ENCODE assay signal across 8 mouse cellular contexts in the genomic region with DNA sequence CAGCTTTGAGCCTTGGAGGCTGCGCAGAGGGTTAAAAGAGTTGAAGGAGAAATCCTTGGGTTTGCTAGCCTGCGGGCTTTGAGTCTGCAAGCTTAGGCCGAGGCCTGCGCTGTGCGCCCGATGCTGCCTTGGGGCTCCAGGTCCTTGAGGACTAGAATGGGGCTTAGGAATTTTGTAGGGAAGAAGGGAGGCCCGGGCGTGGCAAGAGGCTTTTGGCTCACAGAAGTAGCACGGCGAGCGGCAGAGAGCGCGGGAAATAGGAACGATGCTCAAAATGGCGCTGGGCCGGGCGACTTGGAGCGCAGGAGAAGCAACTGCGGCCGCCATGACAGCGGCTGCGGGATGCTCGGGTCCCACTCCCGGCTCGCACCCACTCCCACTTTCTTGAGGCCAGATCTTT. TPM values are rescaled to one million over a fixed set of nuclear protein-coding genes. Genes with fewer than 3 reads are reported as not detected.
DNase-seq lines count a peak whose midpoint lies in the region; ATAC-seq and TF ChIP-seq lines count a peak whose summit lies in the region.

No protein-coding gene starts in this region.

- WGBS in heart, embryonic 15.5 days = 2% methylated on average over 25 of the region's 25 CpGs
- 12% methylated on average over 25 of the region's 25 CpGs for WGBS in small intestine, adult 2 months

- peaks cover 16% of the 10 kb centered on the region for H3K4me1 ChIP-seq in heart, embryonic 15.5 days (replicated peaks)
- no peaks in the 10 kb centered on the region for H3K4me1 ChIP-seq in small intestine, adult 2 months (ENCODE audit: control insufficient read depth, insufficient read depth, insufficient read length, low read length)

- no peak for TF ChIP-seq CTCF in small intestine, adult 2 months (IDR thresholded peaks at IDR 0.05; ENCODE audit: extremely low read depth, insufficient read length, insufficient replicate concordance, low read depth, low read length)

- ATAC-seq in heart, embryonic 15.5 days (replicated peaks; ENCODE audit: insufficient number of reproducible peaks, insufficient read depth, low FRiP score, low read depth) = no peak

- H3K27me3 ChIP-seq in heart, embryonic 15.5 days = peaks cover 86% of the 10 kb centered on the region
- H3K27me3 ChIP-seq in small intestine, adult 2 months (ENCODE audit: control insufficient read depth, insufficient read depth, low read length) = peaks cover 40% of the 10 kb centered on the region

- H3K36me3 ChIP-seq in heart, embryonic 15.5 days = no peaks in the 10 kb centered on the region
- no peaks in the 10 kb centered on the region; the same call in 1 of the 2 replicates for H3K36me3 ChIP-seq in small intestine, adult 2 months (ENCODE audit: control insufficient read depth, insufficient read depth, low read length)

- no peaks in the 10 kb centered on the region for H3K9me3 ChIP-seq in heart, embryonic 15.5 days (replicated peaks)

- DNase-seq in urinary bladder, postnatal 25 days (ENCODE audit: low spot score) = peak; percentile 56
- no peak for DNase-seq in urinary bladder, postnatal 4 days (ENCODE audit: low spot score in 2 of 2)
- DNase-seq in kidney, postnatal 25 days = peak; percentile 71 to 83
- DNase-seq in thymus, postnatal 36 days = no peak
- no peak for DNase-seq in layer of hippocampus, postnatal 10 days (ENCODE audit: low spot score in 2 of 2)
- no peak for DNase-seq in left cerebral cortex, adult 8-10 months (ENCODE audit: low spot score in 2 of 2)

- no peak for TF ChIP-seq POLR2A in small intestine, adult 2 months (IDR thresholded peaks at IDR 0.05; ENCODE audit: low read depth, low read length)

- H3K9ac ChIP-seq in heart, embryonic 15.5 days = peak overlapping the region; percentile 7; the same call in 1 of the 2 replicates

- H3K4me3 ChIP-seq in heart, embryonic 15.5 days = peak overlapping the region; percentile 33
- peak overlapping the region; percentile 54 for H3K4me3 ChIP-seq in small intestine, adult 2 months (ENCODE audit: low read depth, low read length)

- peak overlapping the region; percentile 57 for H3K4me2 ChIP-seq in heart, embryonic 15.5 days

- peak overlapping the region; percentile 37; the same call in 1 of the 2 replicates for H3K27ac ChIP-seq in heart, embryonic 15.5 days
- H3K27ac ChIP-seq in small intestine, adult 2 months (ENCODE audit: insufficient read depth, low read depth, low read length) = peak overlapping the region; percentile 71

RNA-seq across cellular contexts. Expression of gene Hoxb2, which starts 4.1 kb away (rescaled TPM):
- 3.7 and 6.8 TPM in 2 replicates for polyA plus RNA-seq in heart, embryonic 15.5 days (2015; fragmentation: Nextera tagmentation; extraction: Ambion mirVana)
- 9.9 TPM in 2 replicates for polyA plus RNA-seq in small intestine, adult 2 months (2012; rRNA removed)
- total RNA-seq in layer of hippocampus, postnatal 10 days (2021) = not detected
- not detected for total RNA-seq in left cerebral cortex, adult 8-10 months (2022)

RNA-seq across cellular contexts. Expression of gene Hoxb1, which starts 11.2 kb away (rescaled TPM):
- polyA plus RNA-seq in heart, embryonic 15.5 days (2015; fragmentation: Nextera tagmentation; extraction: Ambion mirVana) = not detected in 2 replicates
- not detected in 2 replicates for polyA plus RNA-seq in small intestine, adult 2 months (2012; rRNA removed)
- not detected for total RNA-seq in layer of hippocampus, postnatal 10 days (2021)
- total RNA-seq in left cerebral cortex, adult 8-10 months (2022) = not detected

RNA-seq across cellular contexts. Expression of gene Hoxb3, which starts 31.2 kb away (rescaled TPM):
- polyA plus RNA-seq in heart, embryonic 15.5 days (2015; fragmentation: Nextera tagmentation; extraction: Ambion mirVana) = 0.71 and 0.98 TPM in 2 replicates
- 3.5 and 5.5 TPM in 2 replicates for polyA plus RNA-seq in small intestine, adult 2 months (2012; rRNA removed)
- total RNA-seq in layer of hippocampus, postnatal 10 days (2021) = not detected
- not detected for total RNA-seq in left cerebral cortex, adult 8-10 months (2022)

RNA-seq across cellular contexts. Expression of gene Hoxb4, which starts 36.3 kb away (rescaled TPM):
- 0.31 and 0.70 TPM in 2 replicates for polyA plus RNA-seq in heart, embryonic 15.5 days (2015; fragmentation: Nextera tagmentation; extraction: Ambion mirVana)
- polyA plus RNA-seq in small intestine, adult 2 months (2012; rRNA removed) = 1.4 and 2.9 TPM in 2 replicates
- not detected for total RNA-seq in layer of hippocampus, postnatal 10 days (2021)
- under 1 TPM in 1 of 4 experiments, not detected in 3; 0.11 TPM for total RNA-seq in left cerebral cortex, adult 8-10 months (2022)

RNA-seq across cellular contexts. Expression of gene Hoxb5, which starts 51.2 kb away (rescaled TPM):
- polyA plus RNA-seq in heart, embryonic 15.5 days (2015; fragmentation: Nextera tagmentation; extraction: Ambion mirVana) = 1.4 and 3.3 TPM in 2 replicates
- polyA plus RNA-seq in small intestine, adult 2 months (2012; rRNA removed) = 1.8 and 3.2 TPM in 2 replicates
- not detected for total RNA-seq in layer of hippocampus, postnatal 10 days (2021)
- not detected for total RNA-seq in left cerebral cortex, adult 8-10 months (2022)

Comparison
In these comparisons a context has a peak if more than half of its experiments do, and no peak if none do; other contexts are left out.
1. DNase-seq: peak in urinary bladder, postnatal 25 days (single experiment) and kidney, postnatal 25 days (2 of 2); none in urinary bladder, postnatal 4 days (0 of 2), thymus, postnatal 36 days (0 of 2), layer of hippocampus, postnatal 10 days (0 of 2) and left cerebral cortex, adult 8-10 months (0 of 2).